8 mouse cellular contexts compared by ENCODE assay signal in the genomic region with DNA sequence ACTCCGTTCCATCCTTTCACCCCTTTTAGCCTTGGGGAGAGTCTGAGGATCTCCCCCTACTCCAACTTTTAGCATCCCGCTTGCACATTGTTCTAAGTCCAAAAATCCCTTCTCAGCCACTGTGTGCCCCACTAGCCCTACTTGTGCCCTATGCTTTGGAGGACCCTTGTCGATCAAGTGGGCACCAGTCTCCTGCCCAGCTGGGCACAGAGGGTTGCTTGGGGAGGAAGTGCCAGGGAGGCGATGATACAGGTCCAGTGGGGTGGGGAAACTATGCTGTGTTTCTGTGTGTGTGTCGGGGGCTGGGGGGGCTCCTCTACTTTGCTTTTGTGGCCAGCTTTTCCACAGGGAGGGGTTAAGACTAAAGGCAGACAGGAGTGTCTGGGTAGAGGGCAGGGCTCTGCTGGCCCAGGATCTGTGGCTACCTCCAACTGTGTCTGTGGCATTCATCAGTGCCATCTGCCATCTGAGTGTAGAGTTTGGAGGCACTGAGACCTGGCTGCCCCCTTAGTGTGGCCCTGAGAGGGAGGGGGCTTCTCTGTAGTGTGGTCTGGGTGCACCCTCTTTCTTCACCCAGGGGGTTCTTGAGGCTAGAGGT. TPM values are rescaled to one million over a fixed set of nuclear protein-coding genes. Genes with fewer than 3 reads are reported as not detected.
DNase-seq lines count a peak whose midpoint lies in the region; ATAC-seq lines count a peak whose summit lies in the region.

No protein-coding gene starts in this region.

- no peak for ATAC-seq in heart, embryonic 12.5 days (ENCODE audit: insufficient number of reproducible peaks, low FRiP score)
- peak; percentile 12; the same call in 1 of the 2 replicates for ATAC-seq in hindbrain, embryonic 16.5 days
- ATAC-seq in megakaryocyte progenitor cell, adult 5-6 weeks (replicated peaks; ENCODE audit: poor library complexity): no peak

- no peak overlapping the region for H3K27ac ChIP-seq in heart, embryonic 12.5 days (ENCODE audit: poor library complexity, severe bottlenecking)
- no peak overlapping the region; the same call in 1 of the 2 replicates for H3K27ac ChIP-seq in hindbrain, embryonic 16.5 days (ENCODE audit: low read depth, low read length)

- WGBS in heart, embryonic 12.5 days: 35% methylated on average over 5 of the region's 5 CpGs
- 17% methylated on average over 5 of the region's 5 CpGs for WGBS in hindbrain, embryonic 16.5 days

- no peak for DNase-seq in heart, postnatal 4 days
- DNase-seq in cerebellum, adult 9-10 months: peak; percentile 50
- DNase-seq in lung, postnatal 36 days: peak; percentile 54
- DNase-seq in embryo, embryonic 9.5 days (ENCODE audit: extremely low spot score): no peak
- no peak for DNase-seq in adrenal gland, postnatal 10 days

- H3K4me3 ChIP-seq in heart, embryonic 12.5 days: peak overlapping the region; percentile 81
- peak overlapping the region; percentile 84 for H3K4me3 ChIP-seq in hindbrain, embryonic 16.5 days (ENCODE audit: low read length)

- peaks cover 50% of the 10 kb centered on the region for H3K4me1 ChIP-seq in heart, embryonic 12.5 days (replicated peaks)
- peaks cover 26% of the 10 kb centered on the region for H3K4me1 ChIP-seq in hindbrain, embryonic 16.5 days (ENCODE audit: control insufficient read depth, insufficient read depth, low read depth, low read length)

- peak overlapping the region; percentile 87 for H3K9ac ChIP-seq in heart, embryonic 12.5 days
- H3K9ac ChIP-seq in hindbrain, embryonic 16.5 days (ENCODE audit: low read depth, low read length): peak overlapping the region; percentile 87

- H3K9me3 ChIP-seq in heart, embryonic 12.5 days (replicated peaks): no peaks in the 10 kb centered on the region
- H3K9me3 ChIP-seq in hindbrain, embryonic 16.5 days (ENCODE audit: control insufficient read depth, low read length): no peaks in the 10 kb centered on the region

- peak overlapping the region; percentile 96 for H3K4me2 ChIP-seq in heart, embryonic 12.5 days
- H3K4me2 ChIP-seq in hindbrain, embryonic 16.5 days (ENCODE audit: low read length): peak overlapping the region; percentile 96

- H3K27me3 ChIP-seq in heart, embryonic 12.5 days (replicated peaks): peaks cover 26% of the 10 kb centered on the region
- H3K27me3 ChIP-seq in hindbrain, embryonic 16.5 days (replicated peaks; ENCODE audit: control insufficient read depth, insufficient read depth, low read length): no peaks in the 10 kb centered on the region; the same call in none of the 2 replicates

- H3K36me3 ChIP-seq in heart, embryonic 12.5 days: no peaks in the 10 kb centered on the region
- no peaks in the 10 kb centered on the region for H3K36me3 ChIP-seq in hindbrain, embryonic 16.5 days (ENCODE audit: control insufficient read depth, insufficient read depth, low read length)

RNA-seq across cellular contexts. Expression of a gene that starts 1.4 kb away (rescaled TPM):
- polyA plus RNA-seq in heart, embryonic 12.5 days (2016; fragmentation: Nextera tagmentation; extraction: Ambion mirVana): 26.5 and 27.7 TPM in 2 replicates
- total RNA-seq in heart, postnatal 4 days (2021): 10 to 100 TPM in 1 of 2 experiments, 1 to 10 TPM in 1; 8.7 to 10.2 TPM
- polyA plus RNA-seq in hindbrain, embryonic 16.5 days (2015; fragmentation: Nextera tagmentation; extraction: Ambion mirVana): 45.8 and 63.0 TPM in 2 replicates
- total RNA-seq in adrenal gland, postnatal 10 days (2021): 10 to 100 TPM; 35.3 to 40.0 TPM
- total RNA-seq in megakaryocyte progenitor cell, adult 5-6 weeks (2015): not detected in 2 replicates
- 0.17 and 0.54 TPM in 2 replicates for total RNA-seq in megakaryocyte progenitor cell, adult 5-6 weeks (2017)

Comparison
In these comparisons a context has a peak if more than half of its experiments do, and no peak if none do; other contexts are left out.
1. DNase-seq: peak in cerebellum, adult 9-10 months (single experiment) and lung, postnatal 36 days (single experiment); none in heart, postnatal 4 days (single experiment), embryo, embryonic 9.5 days (single experiment) and adrenal gland, postnatal 10 days (single experiment).
2. RNA of a gene that starts 1.4 kb away (total RNA-seq): 35.3 to 40.0 TPM in adrenal gland, postnatal 10 days and 8.7 to 10.2 TPM in heart, postnatal 4 days; 0.17 to 0.54 TPM in megakaryocyte progenitor cell, adult 5-6 weeks; every median in the first group is over 4 times any median in the second.